Mouse (Mus musculus): ENCODE results near the gene Hist4h4. TPM values are rescaled to one million over a fixed set of nuclear protein-coding genes. Genes with fewer than 3 reads are reported as not detected.

The Hist4h4 gene
- polyA plus RNA-seq, 1 experiment = 0.63 TPM

DNA sequence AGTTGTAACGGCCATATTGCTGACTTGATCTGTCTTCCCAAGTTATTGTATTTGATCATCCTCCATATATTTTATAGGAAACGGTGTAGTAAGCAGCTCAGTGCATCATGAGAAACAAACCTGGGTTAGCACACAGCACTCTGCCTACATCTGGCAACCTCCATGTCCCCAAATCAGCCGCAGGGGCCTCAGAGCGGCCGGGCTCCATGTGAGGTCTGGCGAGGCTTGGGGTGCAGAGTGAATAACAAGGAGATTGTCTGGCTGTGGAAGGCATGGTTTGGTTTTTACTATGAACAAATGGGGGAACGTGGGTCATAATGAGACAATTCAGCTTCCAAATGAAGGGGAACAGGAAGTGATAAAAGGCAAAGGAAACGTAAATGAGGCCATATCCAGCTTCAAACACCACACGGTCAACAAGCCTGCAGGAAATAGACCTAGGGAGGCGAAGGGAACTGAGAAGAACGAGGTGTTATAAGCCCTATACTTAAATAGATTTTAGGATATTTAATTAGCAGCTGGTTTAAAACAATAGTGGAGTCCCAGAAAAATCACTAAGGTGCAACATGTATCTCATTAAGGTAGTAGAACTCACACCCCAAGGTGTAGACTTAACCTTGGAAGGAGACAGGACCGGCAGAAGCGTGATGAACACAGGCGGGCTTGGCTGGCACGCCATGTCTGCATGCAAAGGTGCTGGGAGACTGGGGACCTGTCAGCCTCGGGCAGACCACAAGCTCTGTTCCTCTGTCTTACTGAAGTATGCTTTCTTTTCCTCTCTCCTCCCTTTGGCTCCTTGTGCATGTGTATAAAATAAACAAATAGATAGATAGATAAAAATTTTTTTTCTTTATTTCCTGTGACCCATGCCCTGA, 11.1 kb downstream of the Hist4h4 start:
- no peak overlapping the region for H3K27ac ChIP-seq (ENCODE audit: insufficient read depth, low read length)
- peak overlapping the region; percentile 48; the same call in 1 of the 2 replicates for H3K4me3 ChIP-seq (ENCODE audit: low read depth, low read length)
- TF ChIP-seq EP300 (IDR thresholded peaks at IDR 0.05; ENCODE audit: insufficient read depth, low read depth, low read length) (no peak), CTCF (IDR thresholded peaks at IDR 0.05; ENCODE audit: low read depth, low read length) (no peak), POLR2A (IDR thresholded peaks at IDR 0.05; ENCODE audit: insufficient read depth, low read length) (no peak)
- no peaks in the 10 kb centered on the region for H3K9me3 ChIP-seq (replicated peaks; ENCODE audit: control insufficient read depth, insufficient read depth, low read length, poor library complexity, severe bottlenecking)
- H3K36me3 ChIP-seq (ENCODE audit: control insufficient read depth, insufficient read depth, low read length, poor library complexity, severe bottlenecking) = no peaks in the 10 kb centered on the region
- peaks cover 3% of the 10 kb centered on the region for H3K4me1 ChIP-seq (ENCODE audit: control insufficient read depth, insufficient read depth, low read length)
- H3K27me3 ChIP-seq (ENCODE audit: control insufficient read depth, insufficient read depth, low read length, poor library complexity, severe bottlenecking) = no peaks in the 10 kb centered on the region; the same call in 1 of the 2 replicates
- peak overlapping the region; percentile 69; the same call in 1 of the 2 replicates for H3K9ac ChIP-seq (ENCODE audit: low read depth, poor library complexity, severe bottlenecking)

DNA sequence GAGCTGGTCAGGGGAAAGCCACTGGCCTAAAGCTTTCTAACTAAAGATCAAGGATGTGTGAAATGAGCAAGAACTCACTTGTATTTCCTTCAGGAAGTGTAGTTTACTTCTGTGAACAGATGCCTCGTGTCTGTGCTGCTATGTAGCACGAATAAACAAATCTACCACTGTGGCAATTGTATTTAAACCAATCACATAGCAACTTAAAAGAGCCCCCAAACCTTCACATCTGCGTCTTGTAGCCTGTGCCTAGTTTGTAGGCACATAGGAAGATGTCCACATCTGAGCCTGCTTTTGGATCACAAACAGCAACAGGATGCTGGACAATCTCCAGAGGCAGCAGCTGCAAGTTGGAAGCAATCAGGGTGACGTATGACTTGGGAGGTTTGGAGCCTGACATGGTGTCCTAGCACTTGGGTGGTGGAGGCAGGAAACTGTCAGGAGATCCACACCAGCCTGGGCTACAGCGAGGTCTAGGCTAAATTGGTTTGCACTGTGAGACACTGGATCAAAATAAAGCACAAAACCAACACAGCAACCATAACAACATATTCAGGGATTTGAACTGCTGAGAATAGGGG, 14.7 kb downstream of the Hist4h4 start:
- no peaks in the 10 kb centered on the region for H3K36me3 ChIP-seq (ENCODE audit: control insufficient read depth, insufficient read depth, low read length, poor library complexity, severe bottlenecking)
- peaks cover 2% of the 10 kb centered on the region for H3K4me1 ChIP-seq (ENCODE audit: control insufficient read depth, insufficient read depth, low read length)
- no peak overlapping the region for H3K9ac ChIP-seq (ENCODE audit: low read depth, poor library complexity, severe bottlenecking)
- no peak for TF ChIP-seq CTCF (IDR thresholded peaks at IDR 0.05; ENCODE audit: low read depth, low read length)
- no peak for TF ChIP-seq POLR2A (IDR thresholded peaks at IDR 0.05; ENCODE audit: insufficient read depth, low read length)
- no peak for TF ChIP-seq EP300 (IDR thresholded peaks at IDR 0.05; ENCODE audit: insufficient read depth, low read depth, low read length)
- H3K4me3 ChIP-seq (ENCODE audit: low read depth, low read length) = no peak overlapping the region
- H3K9me3 ChIP-seq (replicated peaks; ENCODE audit: control insufficient read depth, insufficient read depth, low read length, poor library complexity, severe bottlenecking) = no peaks in the 10 kb centered on the region
- no peaks in the 10 kb centered on the region; the same call in 1 of the 2 replicates for H3K27me3 ChIP-seq (ENCODE audit: control insufficient read depth, insufficient read depth, low read length, poor library complexity, severe bottlenecking)
- H3K27ac ChIP-seq (ENCODE audit: insufficient read depth, low read length) = no peak overlapping the region

- no peak overlapping the region for H3K27ac ChIP-seq (ENCODE audit: insufficient read depth, low read length)
- no peak overlapping the region for H3K9ac ChIP-seq (ENCODE audit: low read depth, poor library complexity, severe bottlenecking)
- H3K9me3 ChIP-seq (replicated peaks; ENCODE audit: control insufficient read depth, insufficient read depth, low read length, poor library complexity, severe bottlenecking) = no peaks in the 10 kb centered on the region
- no peaks in the 10 kb centered on the region for H3K4me1 ChIP-seq (ENCODE audit: control insufficient read depth, insufficient read depth, low read length)
- H3K27me3 ChIP-seq (ENCODE audit: control insufficient read depth, insufficient read depth, low read length, poor library complexity, severe bottlenecking) = no peaks in the 10 kb centered on the region
- H3K36me3 ChIP-seq (ENCODE audit: control insufficient read depth, insufficient read depth, low read length, poor library complexity, severe bottlenecking) = no peaks in the 10 kb centered on the region
- no peak overlapping the region for H3K4me3 ChIP-seq (ENCODE audit: low read depth, low read length)
- TF ChIP-seq EP300 (IDR thresholded peaks at IDR 0.05; ENCODE audit: insufficient read depth, low read depth, low read length) = no peak
- no peak for TF ChIP-seq CTCF (IDR thresholded peaks at IDR 0.05; ENCODE audit: low read depth, low read length)
- no peak for TF ChIP-seq POLR2A (IDR thresholded peaks at IDR 0.05; ENCODE audit: insufficient read depth, low read length)
These were observed 21.5 kb downstream of the Hist4h4 start for GRCm38 (mm10) chr6:136782761-136783160.

GRCm38 (mm10) chr6:136782146-136782545, 22.1 kb downstream of the Hist4h4 start:
- Histone ChIP-seq H3K4me3 (ENCODE audit: low read depth, low read length) (no peak overlapping the region), H3K9me3 (replicated peaks; ENCODE audit: control insufficient read depth, insufficient read depth, low read length, poor library complexity, severe bottlenecking) (no peaks in the 10 kb centered on the region), H3K36me3 (ENCODE audit: control insufficient read depth, insufficient read depth, low read length, poor library complexity, severe bottlenecking) (no peaks in the 10 kb centered on the region), H3K4me1 (ENCODE audit: control insufficient read depth, insufficient read depth, low read length) (no peaks in the 10 kb centered on the region), H3K9ac (ENCODE audit: low read depth, poor library complexity, severe bottlenecking) (no peak overlapping the region), H3K27me3 (ENCODE audit: control insufficient read depth, insufficient read depth, low read length, poor library complexity, severe bottlenecking) (no peaks in the 10 kb centered on the region), H3K27ac (ENCODE audit: insufficient read depth, low read length) (no peak overlapping the region)
- TF ChIP-seq EP300 (IDR thresholded peaks at IDR 0.05; ENCODE audit: insufficient read depth, low read depth, low read length) (no peak), POLR2A (IDR thresholded peaks at IDR 0.05; ENCODE audit: insufficient read depth, low read length) (no peak), CTCF (IDR thresholded peaks at IDR 0.05; ENCODE audit: low read depth, low read length) (no peak)

DNA sequence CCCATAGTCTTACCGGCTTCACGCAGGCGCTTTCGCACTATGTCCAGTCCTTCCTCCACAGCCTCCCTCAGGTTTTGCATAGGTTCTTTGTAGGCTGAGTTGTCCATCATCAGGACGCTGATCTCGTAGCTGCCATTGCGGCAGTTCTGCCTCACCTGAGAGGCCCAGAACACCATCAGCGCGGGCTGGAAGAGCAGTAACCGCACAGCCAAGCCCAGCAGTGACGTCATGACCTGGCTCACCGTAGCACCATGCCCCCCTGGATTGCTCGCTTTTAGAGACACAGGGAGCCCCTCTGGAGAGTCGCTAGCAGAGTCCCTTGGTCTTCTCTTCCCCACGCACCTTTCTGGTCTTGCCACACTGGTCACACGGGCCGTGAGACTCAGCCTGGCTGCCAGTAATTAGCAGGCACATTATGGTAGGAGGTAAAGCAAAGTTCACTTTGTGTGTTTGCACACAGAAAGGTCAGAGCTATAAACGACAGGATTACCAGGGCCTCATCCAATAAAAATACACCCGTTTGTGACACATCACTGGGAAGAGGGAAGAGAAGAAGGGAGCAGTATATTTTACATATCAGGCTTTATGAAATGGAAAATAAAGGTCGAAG, 22.7 kb downstream of the Hist4h4 start, which contains the start of gene Gucy2c:
Gene Gucy2c, minus strand, starts transcription at position 389 of the 610 bp plus-strand sequence.
- Histone ChIP-seq H3K27me3 (ENCODE audit: control insufficient read depth, insufficient read depth, low read length, poor library complexity, severe bottlenecking) (no peaks in the 10 kb centered on the region), H3K4me1 (ENCODE audit: control insufficient read depth, insufficient read depth, low read length) (no peaks in the 10 kb centered on the region), H3K36me3 (ENCODE audit: control insufficient read depth, insufficient read depth, low read length, poor library complexity, severe bottlenecking) (no peaks in the 10 kb centered on the region), H3K4me3 (ENCODE audit: low read depth, low read length) (no peak within 1 kb of the TSS), H3K27ac (ENCODE audit: insufficient read depth, low read length) (no peak within 1 kb of the TSS), H3K9ac (ENCODE audit: low read depth, poor library complexity, severe bottlenecking) (no peak within 1 kb of the TSS), H3K9me3 (replicated peaks; ENCODE audit: control insufficient read depth, insufficient read depth, low read length, poor library complexity, severe bottlenecking) (no peaks in the 10 kb centered on the region)
- TF ChIP-seq EP300 (IDR thresholded peaks at IDR 0.05; ENCODE audit: insufficient read depth, low read depth, low read length) (no peak), CTCF (IDR thresholded peaks at IDR 0.05; ENCODE audit: low read depth, low read length) (no peak), POLR2A (IDR thresholded peaks at IDR 0.05; ENCODE audit: insufficient read depth, low read length) (no peak)

Data from ES-Bruce4 (cell line).